Mouse (Mus musculus) lung, embryonic 14.5 days (tissue): ENCODE data around the gene 4930470P17Rik. TPM values are rescaled to one million over a fixed set of nuclear protein-coding genes. Genes with fewer than 3 reads are reported as not detected.
"Not testable (repeated sequence)": the region's sequence is repeated elsewhere in the genome, so short reads cannot be mapped to it uniquely, and the experiment has no call there.

Experiments
- ATAC-seq: fragments of 200-750 bp; cut with Nextera tagmentation; 2 replicates; pipeline ENCODE4 v1.8.0; 2017; ENCODE audit warnings: mild to moderate bottlenecking, moderate TSS enrichment, moderate library complexity; ENCODE audit not compliant: insufficient read depth
- DNase-seq: peaks from one replicate; pipeline ENCODE4 v3.0.0-alpha.2; 2015
- H3K27ac ChIP-seq: fragments of 300-500 bp; sonication (generic); 2 replicates; pipeline ENCODE4 v1.5.1; 2014; ENCODE audit warnings: low read depth, mild to moderate bottlenecking, moderate library complexity
- H3K27me3 ChIP-seq: fragments of 300-500 bp; sonication (generic); 2 replicates; pipeline ENCODE4 v1.6.1; 2014; ENCODE audit warnings: low read length, control low read depth; ENCODE audit not compliant: insufficient read depth
- H3K36me3 ChIP-seq: fragments of 300-500 bp; sonication (generic); 2 replicates; pipeline ENCODE4 v1.6.1; 2014; ENCODE audit warnings: control low read depth; ENCODE audit not compliant: insufficient read depth
- H3K4me1 ChIP-seq: fragments of 300-500 bp; sonication (generic); 2 replicates; pipeline ENCODE4 v1.6.1; 2014; ENCODE audit warnings: antibody characterized with exemption, control low read depth; ENCODE audit not compliant: insufficient read depth
- H3K4me2 ChIP-seq: fragments of 300-500 bp; sonication (generic); 2 replicates; pipeline ENCODE4 v1.6.1; 2014; ENCODE audit warnings: mild to moderate bottlenecking
- H3K4me3 ChIP-seq: fragments of 300-500 bp; sonication (generic); 2 replicates; pipeline ENCODE4 v1.5.1; 2014; ENCODE audit warnings: low read depth, low read length
- H3K9ac ChIP-seq: fragments of 300-500 bp; sonication (generic); 2 replicates; pipeline ENCODE4 v1.6.1; 2014
- H3K9me3 ChIP-seq: fragments of 300-500 bp; sonication (generic); 2 replicates; pipeline ENCODE4 v1.6.1; 2016; ENCODE audit warnings: low read depth, low read length, control low read depth
- CTCF ChIP-seq: IDR thresholded peaks from 2 replicates; pipeline ENCODE4 v1.5.1; 2016; ENCODE audit warnings: antibody characterized with exemption, low read depth
- WGBS: fragments of 180-500 bp; shearing (Covaris S2); extraction: QIAGEN DNeasy Blood & Tissue Kit; methylation state at CpG from one replicate; pipeline ENCODE4 v1.1.7; 2014; 5-methylcytosine and 5-hydroxymethylcytosine counted together
- polyA plus RNA-seq: library from polyadenylated mRNA; unstranded; fragments of >200 nt; fragmentation: Nextera tagmentation; extraction: Ambion mirVana; gene quantifications from 2 replicates; pipeline ENCODE4 v1.2.1, GENCODE M21; 2014

4930470P17Rik gene
- polyA plus RNA-seq, 1 experiment from 2014 or later: not detected

- no peak for DNase-seq
- H3K27ac ChIP-seq: no peak overlapping the region
- H3K4me3 ChIP-seq: no peak overlapping the region
Observed at GRCm38 (mm10) chr2:170632998-170633622, 31.3 kb upstream of the 4930470P17Rik start.

GRCm38 (mm10) chr2:170632386-170632785, 30.6 kb upstream of the 4930470P17Rik start:
- Histone ChIP-seq H3K9me3 (no peaks in the 10 kb centered on the region; the same call in 1 of the 2 replicates), H3K4me3 (no peak overlapping the region), H3K36me3 (no peaks in the 10 kb centered on the region), H3K27me3 (no peaks in the 10 kb centered on the region), H3K9ac (no peak overlapping the region), H3K27ac (no peak overlapping the region), H3K4me2 (no peak overlapping the region), H3K4me1 (no peaks in the 10 kb centered on the region)
- no peak for TF ChIP-seq CTCF
- DNase-seq (no peak), ATAC-seq (no peak)

More at GRCm38 (mm10) chr2:170632998-170633622, 31.3 kb upstream of the 4930470P17Rik start:
- ATAC-seq: no peak
- no peaks in the 10 kb centered on the region for H3K27me3 ChIP-seq
- H3K4me2 ChIP-seq: no peak overlapping the region
- H3K9me3 ChIP-seq: no peaks in the 10 kb centered on the region; the same call in 1 of the 2 replicates
- no peak overlapping the region for H3K9ac ChIP-seq
- TF ChIP-seq CTCF: no peak
- WGBS: 85% methylated on average over 2 of the region's 2 CpGs
- no peaks in the 10 kb centered on the region for H3K36me3 ChIP-seq
- no peaks in the 10 kb centered on the region for H3K4me1 ChIP-seq

GRCm38 (mm10) chr2:170631375-170631774, 29.6 kb upstream of the 4930470P17Rik start:
- DNase-seq: no peak
- no peak for ATAC-seq
- H3K36me3 ChIP-seq: no peaks in the 10 kb centered on the region
- H3K4me2 ChIP-seq: no peak overlapping the region
- H3K4me3 ChIP-seq: no peak overlapping the region
- H3K27ac ChIP-seq: no peak overlapping the region
- no peaks in the 10 kb centered on the region; the same call in 1 of the 2 replicates for H3K9me3 ChIP-seq
- H3K4me1 ChIP-seq: no peaks in the 10 kb centered on the region
- 88% methylated on average over 1 of the region's 1 CpGs for WGBS
- no peak overlapping the region for H3K9ac ChIP-seq
- peak; percentile 47 for TF ChIP-seq CTCF
- no peaks in the 10 kb centered on the region for H3K27me3 ChIP-seq

GRCm38 (mm10) chr2:170630553-170630952, 28.7 kb upstream of the 4930470P17Rik start:
- H3K27me3 ChIP-seq: no peaks in the 10 kb centered on the region
- WGBS: 53% methylated on average over 11 of the region's 11 CpGs
- ATAC-seq (no peak), DNase-seq (no peak)
- no peaks in the 10 kb centered on the region for H3K36me3 ChIP-seq
- no peak overlapping the region for H3K27ac ChIP-seq
- H3K9ac ChIP-seq: no peak overlapping the region
- H3K4me3 ChIP-seq: no peak overlapping the region
- no peak overlapping the region for H3K4me2 ChIP-seq
- no peak for TF ChIP-seq CTCF
- H3K9me3 ChIP-seq: no peaks in the 10 kb centered on the region; the same call in 1 of the 2 replicates
- H3K4me1 ChIP-seq: no peaks in the 10 kb centered on the region

GRCm38 (mm10) chr2:170627991-170628390, 26.2 kb upstream of the 4930470P17Rik start:
- DNase-seq, H3K27me3 ChIP-seq, H3K4me1 ChIP-seq, H3K9me3 ChIP-seq, H3K36me3 ChIP-seq, H3K27ac ChIP-seq, H3K4me2 ChIP-seq, H3K9ac ChIP-seq, ATAC-seq, H3K4me3 ChIP-seq: not testable (repeated sequence)
- 75% methylated on average over 11 of the region's 11 CpGs for WGBS

- not testable (repeated sequence) for H3K27ac ChIP-seq, H3K9ac ChIP-seq, H3K36me3 ChIP-seq, H3K4me3 ChIP-seq, H3K4me2 ChIP-seq, H3K27me3 ChIP-seq, ATAC-seq, H3K4me1 ChIP-seq, H3K9me3 ChIP-seq, DNase-seq
- 62% methylated on average over 1 of the region's 1 CpGs for WGBS
Observed at GRCm38 (mm10) chr2:170624201-170624880, 22.5 kb upstream of the 4930470P17Rik start.

- H3K9ac ChIP-seq: no peak overlapping the region
- H3K4me1 ChIP-seq: no peaks in the 10 kb centered on the region
- no peak overlapping the region for H3K27ac ChIP-seq
- no peak for DNase-seq
- no peaks in the 10 kb centered on the region for H3K27me3 ChIP-seq
- H3K4me3 ChIP-seq: no peak overlapping the region
- H3K4me2 ChIP-seq: no peak overlapping the region
- H3K36me3 ChIP-seq: no peaks in the 10 kb centered on the region
- no peak for ATAC-seq
- TF ChIP-seq CTCF: no peak
- no peaks in the 10 kb centered on the region for H3K9me3 ChIP-seq
- 82% methylated on average over 13 of the region's 13 CpGs for WGBS
Observed at GRCm38 (mm10) chr2:170622985-170623384, 21.2 kb upstream of the 4930470P17Rik start.
